Mouse (Mus musculus) heart, adult 2 months (tissue): ENCODE data around the gene Ercc2. TPM values are rescaled to one million over a fixed set of nuclear protein-coding genes. Genes with fewer than 3 reads are reported as not detected.

Source experiments
- DNase-seq, 2 experiments: peaks; one replicate each; pipeline ENCODE4 v3.0.0; 2021
- H3K27ac ChIP-seq: fragments of 200-600 bp; 2 replicates; pipeline ENCODE4 v1.8.1; 2022
- H3K27me3 ChIP-seq: fragments of 200-500 bp; 2 replicates; pipeline ENCODE4 v1.6.1; 2012; ENCODE audit warnings: mild to moderate bottlenecking, low read length, inconsistent platforms, mixed read lengths; ENCODE audit not compliant: control insufficient read depth, insufficient read depth
- H3K36me3 ChIP-seq: fragments of 200-500 bp; 2 replicates; pipeline ENCODE4 v1.6.1; 2012; ENCODE audit warnings: low read length, inconsistent platforms; ENCODE audit not compliant: control insufficient read depth, insufficient read depth
- H3K4me1 ChIP-seq: fragments of 200-500 bp; 2 replicates; pipeline ENCODE4 v1.6.1; 2011; ENCODE audit warnings: low read length; ENCODE audit not compliant: control insufficient read depth, insufficient read depth
- H3K4me3 ChIP-seq: fragments of 200-600 bp; 2 replicates; pipeline ENCODE4 v1.8.1; 2022
- H3K79me2 ChIP-seq: fragments of 200-500 bp; replicated peaks from 2 replicates; pipeline ENCODE4 v1.6.1; 2012; ENCODE audit warnings: mild to moderate bottlenecking, inconsistent platforms, low read length, moderate library complexity, mixed read lengths; ENCODE audit not compliant: control insufficient read depth, insufficient read depth
- H3K9ac ChIP-seq: fragments of 200-500 bp; 2 replicates; pipeline ENCODE4 v1.6.1; 2012; ENCODE audit warnings: low read depth, mild to moderate bottlenecking, control low read depth, inconsistent platforms, low read length, mixed read lengths
- CTCF ChIP-seq: fragments of 200-600 bp; IDR thresholded peaks from 2 replicates; pipeline ENCODE4 v1.8.1; 2022; ENCODE audit warnings: antibody characterized with exemption, mild to moderate bottlenecking, moderate library complexity
- EP300 ChIP-seq: fragments of 200-500 bp; IDR thresholded peaks from 2 replicates; pipeline ENCODE4 v1.6.1; 2011; ENCODE audit warnings: low read depth, low read length, control low read depth; ENCODE audit not compliant: insufficient read depth
- POLR2A ChIP-seq: fragments of 200-500 bp; IDR thresholded peaks from 2 replicates; pipeline ENCODE4 v1.6.1; 2011; ENCODE audit warnings: mild to moderate bottlenecking, low read depth, low read length, control low read depth; ENCODE audit not compliant: insufficient read depth
- WGBS: fragments of 180-500 bp; shearing (Covaris S2); methylation state at CpG from one replicate; pipeline ENCODE4 v1.1.7; 2018; 5-methylcytosine and 5-hydroxymethylcytosine counted together
- intact Hi-C: fragments of 180-260 bp; cut with DNase I; formaldehyde crosslinking; loops from one replicate; pipeline ENCODE4 v1.15.1; 2025
- polyA plus RNA-seq: library from polyadenylated mRNA; depleted of rRNA; stranded (reverse); fragments of >200 nt; gene quantifications from 2 replicates; pipeline ENCODE4 v1.2.3, GENCODE M21; 2012
- total RNA-seq, 2 experiments: library from RNA; stranded (reverse); gene quantifications; 2 replicates each; pipeline ENCODE4 v1.2.3; 2021

Gene Ercc2
- total and polyA plus RNA-seq, 3 experiments, result 10.9 to 22.6 (median 11.6) TPM

- no peak for DNase-seq
- 25% methylated on average over 10 of the region's 10 CpGs for WGBS
- Histone ChIP-seq H3K27ac (peak overlapping the region; percentile 83), H3K4me3 (peak overlapping the region; percentile 57), H3K79me2 (no peaks in the 10 kb centered on the region), H3K4me1 (peaks cover 10% of the 10 kb centered on the region), H3K27me3 (no peaks in the 10 kb centered on the region), H3K9ac (peak overlapping the region; percentile 27; the same call in 1 of the 2 replicates), H3K36me3 (no peaks in the 10 kb centered on the region)
- no peak for TF ChIP-seq EP300
- no peak for TF ChIP-seq CTCF
- TF ChIP-seq POLR2A, result no peak
- intact Hi-C loops, result loop anchor here (5.0 kb wide), 1 partner anchor 114 kb away; the partner anchor contains the start of gene Opa3
Measured at GRCm38 (mm10) chr7:19341250-19341649, 40.6 kb upstream of the Ercc2 start.

- WGBS, result under 1% methylated on average over 41 of the region's 41 CpGs
- Histone ChIP-seq H3K27me3 (no peaks in the 10 kb centered on the region), H3K79me2 (no peaks in the 10 kb centered on the region), H3K27ac (peak overlapping the region; percentile 83), H3K36me3 (no peaks in the 10 kb centered on the region), H3K4me3 (peak overlapping the region; percentile 57), H3K9ac (peak overlapping the region; percentile 52), H3K4me1 (peaks cover 10% of the 10 kb centered on the region)
- intact Hi-C loops, result loop anchor here (2.0 to 5.0 kb wide), 2 partner anchors 115 to 163 kb away; partner anchors contain the start of gene Opa3
- DNase-seq, result peak; percentile 77 to 82
- TF ChIP-seq EP300, result 0 out of 2 replicates have a peak, but pooled peaks have one; percentile 19
- no peak for TF ChIP-seq CTCF
- 0 out of 2 replicates have a peak, but pooled peaks have one; percentile 20 for TF ChIP-seq POLR2A
Measured at GRCm38 (mm10) chr7:19341761-19342409, 39.9 kb upstream of the Ercc2 start.

GRCm38 (mm10) chr7:19342481-19343027 is 39.3 kb upstream of the Ercc2 start:
- intact Hi-C loops, result loop anchor here (1.0 to 5.0 kb wide), 3 partner anchors 42 to 164 kb away; partner anchors contain the start of gene Opa3
- peak overlapping the region; percentile 83 for H3K27ac ChIP-seq
- TF ChIP-seq CTCF (peak; percentile 100), POLR2A (no peak), EP300 (peak; percentile 94)

GRCm38 (mm10) chr7:19343210-19343808 is 38.5 kb upstream of the Ercc2 start:
- Histone ChIP-seq H3K27ac (peak overlapping the region; percentile 92; the same call in 1 of the 2 replicates), H3K4me1 (peaks cover 10% of the 10 kb centered on the region), H3K4me3 (no peak overlapping the region), H3K36me3 (no peaks in the 10 kb centered on the region), H3K27me3 (no peaks in the 10 kb centered on the region), H3K79me2 (no peaks in the 10 kb centered on the region), H3K9ac (peak overlapping the region; percentile 43; the same call in 1 of the 2 replicates)
- peak; percentile 73 to 85 for DNase-seq
- no peak; the same call in 1 of the 2 replicates for TF ChIP-seq CTCF
- peak; percentile 87 for TF ChIP-seq EP300
- intact Hi-C loops, result loop anchor here (1.0 to 5.0 kb wide), 3 partner anchors 43 to 165 kb away; partner anchors contain the start of gene Opa3
- WGBS, result 1% methylated on average over 11 of the region's 11 CpGs

More at GRCm38 (mm10) chr7:19342481-19343027, 39.3 kb upstream of the Ercc2 start:
- H3K4me1 ChIP-seq, result peaks cover 10% of the 10 kb centered on the region
- H3K79me2 ChIP-seq, result no peaks in the 10 kb centered on the region
- no peaks in the 10 kb centered on the region for H3K36me3 ChIP-seq
- H3K27me3 ChIP-seq, result no peaks in the 10 kb centered on the region
- peak overlapping the region; percentile 46; the same call in 1 of the 2 replicates for H3K9ac ChIP-seq
- H3K4me3 ChIP-seq, result peak overlapping the region; percentile 57
- WGBS, result under 1% methylated on average over 27 of the region's 27 CpGs
- DNase-seq, result peak; percentile 88 to 94

GRCm38 (mm10) chr7:19344237-19344847 is 37.5 kb upstream of the Ercc2 start, which contains the start of gene Ercc1:
Gene Ercc1, plus strand, starts transcription at chr7:19344778.
- H3K27me3 ChIP-seq, result no peaks in the 10 kb centered on the region
- TF ChIP-seq POLR2A (no peak), CTCF (no peak), EP300 (no peak)
- H3K4me1 ChIP-seq, result peaks cover 12% of the 10 kb centered on the region
- H3K79me2 ChIP-seq, result no peaks in the 10 kb centered on the region
- H3K36me3 ChIP-seq, result no peaks in the 10 kb centered on the region
- WGBS, result 12% methylated on average over 12 of the region's 12 CpGs
- peak within 1 kb of the TSS; percentile 92 for H3K27ac ChIP-seq
- intact Hi-C loops, result loop anchor here (2.0 to 5.0 kb wide), 2 partner anchors 16 to 117 kb away; partner anchors contain the start of gene Opa3
- peak within 1 kb of the TSS; percentile 78 for H3K9ac ChIP-seq
- peak within 1 kb of the TSS; percentile 87 for H3K4me3 ChIP-seq
- peak in 1 of 2 experiments; percentile 53 for DNase-seq
